Mouse (Mus musculus) hindbrain, embryonic 12.5 days (tissue): ENCODE results near the gene Rpl39. TPM values are rescaled to one million over a fixed set of nuclear protein-coding genes. Genes with fewer than 3 reads are reported as not detected.
"Not testable (repeated sequence)": the region's sequence is repeated elsewhere in the genome, so short reads cannot be mapped to it uniquely, and the experiment has no call there.

Source experiments
- ATAC-seq: fragments of 200-750 bp; cut with Nextera tagmentation; 2 replicates; pipeline ENCODE4 v1.8.0; 2017; ENCODE audit warnings: moderate TSS enrichment; ENCODE audit not compliant: low FRiP score
- H3K27ac ChIP-seq: fragments of 300-500 bp; sonication (generic); 2 replicates; pipeline ENCODE4 v1.5.1; 2016; ENCODE audit warnings: mild to moderate bottlenecking
- H3K27me3 ChIP-seq: fragments of 300-500 bp; sonication (generic); 2 replicates; pipeline ENCODE4 v1.6.1; 2016; ENCODE audit warnings: mild to moderate bottlenecking
- H3K36me3 ChIP-seq: fragments of 300-500 bp; sonication (generic); 2 replicates; pipeline ENCODE4 v1.6.1; 2016; ENCODE audit warnings: mild to moderate bottlenecking
- H3K4me1 ChIP-seq: fragments of 300-500 bp; sonication (generic); 2 replicates; pipeline ENCODE4 v1.6.1; 2016
- H3K4me2 ChIP-seq: fragments of 300-500 bp; sonication (generic); replicated peaks from 2 replicates; pipeline ENCODE4 v1.6.1; 2016; ENCODE audit warnings: mild to moderate bottlenecking
- H3K4me3 ChIP-seq: fragments of 300-500 bp; sonication (generic); 2 replicates; pipeline ENCODE4 v1.5.1; 2016; ENCODE audit warnings: mild to moderate bottlenecking
- H3K9ac ChIP-seq: fragments of 300-500 bp; sonication (generic); 2 replicates; pipeline ENCODE4 v1.6.1; 2016; ENCODE audit warnings: mild to moderate bottlenecking, moderate library complexity
- H3K9me3 ChIP-seq: fragments of 300-500 bp; sonication (generic); replicated peaks from 2 replicates; pipeline ENCODE4 v1.6.1; 2016; ENCODE audit warnings: mild to moderate bottlenecking
- WGBS: fragments of 180-500 bp; shearing (Covaris S2); methylation state at CpG from one replicate; pipeline ENCODE4 v1.1.7; 2016; 5-methylcytosine and 5-hydroxymethylcytosine counted together
- polyA plus RNA-seq: library from polyadenylated mRNA; unstranded; fragments of >200 nt; fragmentation: Nextera tagmentation; extraction: Ambion mirVana; gene quantifications from 2 replicates; pipeline ENCODE4 v1.2.1, GENCODE M21; 2016

The Rpl39 gene
- polyA plus RNA-seq, 1 experiment from 2014 or later, result 426 TPM

DNA sequence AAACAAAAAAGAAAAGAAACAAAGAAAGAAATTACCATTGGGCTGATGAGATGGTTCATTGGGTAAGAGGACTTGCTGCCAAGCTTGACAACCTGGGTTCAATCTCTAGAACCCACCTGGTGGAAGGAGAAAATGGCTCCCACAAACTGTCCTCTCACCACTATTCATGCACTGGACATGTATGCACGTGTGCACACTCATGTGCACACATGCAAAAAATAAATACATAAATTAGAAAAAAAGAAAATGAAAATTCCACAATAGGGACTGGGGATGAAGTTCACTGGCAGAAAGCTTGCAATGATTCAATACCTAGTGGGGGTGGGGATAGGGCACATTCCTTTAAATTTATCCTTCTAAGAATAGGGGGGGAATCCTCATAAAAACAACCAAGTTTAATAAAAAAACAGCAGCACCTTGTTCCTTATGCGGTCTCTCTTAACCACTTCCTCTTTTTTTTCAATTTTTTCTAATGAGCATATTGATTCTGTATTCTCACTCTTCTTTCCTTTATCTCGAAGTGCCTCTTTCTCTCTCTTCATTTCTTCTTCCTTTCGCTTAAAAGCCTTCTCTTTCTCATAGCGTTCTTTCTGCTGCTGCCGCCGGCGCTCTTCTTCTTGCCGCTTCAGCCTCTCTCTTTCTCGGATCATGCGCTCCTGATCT is 10.0 kb upstream of the Rpl39 start:
- 91% methylated on average over 11 of the region's 11 CpGs for WGBS
- Histone ChIP-seq H3K36me3 (0 out of 2 replicates have a peak, but pooled peaks cover 10% of the 10 kb centered on the region), H3K4me3 (no peak overlapping the region), H3K4me1 (no peaks in the 10 kb centered on the region), H3K27me3 (no peaks in the 10 kb centered on the region), H3K4me2 (no peak overlapping the region), H3K9ac (no peak overlapping the region), H3K27ac (no peak overlapping the region), H3K9me3 (no peaks in the 10 kb centered on the region)
- no peak for ATAC-seq

DNA sequence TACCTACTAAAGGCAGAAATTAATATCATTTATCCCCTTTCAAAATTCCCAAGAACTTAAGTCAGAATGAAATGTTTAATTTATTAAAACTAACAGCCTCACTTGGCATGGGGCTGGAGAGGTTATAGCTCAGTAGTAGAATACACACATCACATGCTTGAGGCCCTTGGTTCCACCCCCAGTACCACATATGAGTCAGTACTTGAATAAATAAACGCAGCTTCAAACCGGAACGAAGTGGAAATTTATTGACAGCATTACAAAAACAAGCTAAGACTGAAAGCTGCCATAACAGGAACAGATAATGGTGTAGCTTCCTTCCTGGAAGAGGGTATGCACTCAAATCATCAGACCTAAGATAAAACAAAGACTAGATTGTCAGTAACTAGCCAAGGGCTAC is 6.3 kb upstream of the Rpl39 start:
- Histone ChIP-seq H3K4me1 (no peaks in the 10 kb centered on the region), H3K4me3 (no peak overlapping the region), H3K9me3 (no peaks in the 10 kb centered on the region), H3K4me2 (no peak overlapping the region), H3K27me3 (no peaks in the 10 kb centered on the region), H3K27ac (no peak overlapping the region), H3K9ac (no peak overlapping the region), H3K36me3 (0 out of 2 replicates have a peak, but pooled peaks cover 3% of the 10 kb centered on the region)
- ATAC-seq, result no peak
- 88% methylated on average over 3 of the region's 3 CpGs for WGBS

DNA sequence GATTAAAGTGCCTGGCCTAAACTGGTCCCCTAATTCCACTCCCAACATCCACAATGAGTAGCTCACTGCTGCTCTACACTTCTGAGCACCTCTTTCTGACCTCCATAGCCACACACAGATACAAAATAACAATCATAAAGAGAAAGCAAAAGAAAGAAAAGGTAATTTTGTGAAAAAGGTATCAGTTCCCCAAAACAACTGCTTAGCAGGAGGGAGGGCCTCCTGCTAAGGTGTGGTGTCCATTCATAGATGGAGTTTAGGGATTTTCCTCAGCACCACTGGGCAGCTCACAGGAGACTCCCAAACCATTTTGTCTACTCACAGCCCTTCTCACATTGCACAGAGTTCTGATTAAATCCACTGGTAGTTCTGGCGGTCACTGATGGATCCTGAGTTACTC is 3.6 kb upstream of the Rpl39 start:
- Histone ChIP-seq H3K4me2 (no peak overlapping the region), H3K27me3 (no peaks in the 10 kb centered on the region), H3K9ac (no peak overlapping the region), H3K4me1 (no peaks in the 10 kb centered on the region), H3K9me3 (no peaks in the 10 kb centered on the region), H3K4me3 (no peak overlapping the region), H3K27ac (no peak overlapping the region), H3K36me3 (0 out of 2 replicates have a peak, but pooled peaks cover 3% of the 10 kb centered on the region)
- ATAC-seq, result no peak
- WGBS, result 79% methylated on average over 1 of the region's 1 CpGs

DNA sequence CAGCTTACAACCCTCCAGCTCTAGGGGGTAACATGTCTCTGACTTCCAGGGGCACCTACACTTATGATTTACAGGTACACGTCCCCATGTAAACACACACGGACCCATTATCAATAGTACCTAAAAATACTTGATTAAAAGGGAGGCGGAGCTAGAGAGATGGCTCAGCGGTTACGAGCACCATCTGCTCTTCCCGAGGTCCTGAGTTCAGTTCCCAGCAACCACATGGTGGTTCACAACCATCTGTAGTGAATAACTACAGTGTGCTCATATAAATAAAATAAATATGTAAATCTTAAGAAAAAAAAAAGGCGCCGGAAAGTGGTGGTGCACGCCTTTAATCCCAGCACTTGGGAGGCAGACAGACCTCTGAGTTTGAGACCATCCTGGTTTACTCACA is 463 bp upstream of the Rpl39 start:
- Histone ChIP-seq H3K9ac (no peak overlapping the region), H3K27ac (peak overlapping the region; percentile 86)
- 22% methylated on average over 9 of the region's 9 CpGs for WGBS

DNA sequence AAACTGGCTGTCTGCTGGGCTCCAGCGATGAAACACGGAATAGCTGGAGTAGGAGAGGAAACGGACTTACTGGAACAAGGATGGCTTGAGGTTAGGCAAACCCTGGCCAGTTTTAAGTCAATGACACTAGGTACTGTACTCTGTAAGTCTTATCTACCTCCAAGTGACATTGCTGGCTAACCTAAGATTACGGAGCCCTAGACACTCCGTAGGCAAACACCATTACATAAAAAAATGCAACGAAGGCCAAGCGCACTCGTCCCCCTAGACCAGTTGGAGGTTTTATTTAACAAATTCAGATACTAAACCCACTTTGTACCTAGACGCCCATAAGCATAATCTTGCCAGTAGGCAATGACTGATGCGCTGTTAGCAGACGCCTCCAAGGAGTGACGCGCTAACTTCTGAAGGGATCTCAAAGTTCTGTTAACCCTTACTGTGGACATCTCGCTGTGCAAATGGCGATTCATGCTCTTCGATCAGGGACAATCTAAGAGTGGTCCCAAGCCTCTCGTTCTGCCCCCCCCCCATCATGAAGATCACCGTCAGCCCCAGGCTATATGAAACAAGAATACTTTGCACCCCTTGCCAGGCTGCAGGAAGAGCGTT is 780 bp downstream of the Rpl39 start:
- Histone ChIP-seq H3K4me2 (peak overlapping the region; percentile 64), H3K4me3 (peak overlapping the region; percentile 53), H3K4me1 (peaks cover 10% of the 10 kb centered on the region; the same call in 1 of the 2 replicates), H3K36me3 (peaks cover 8% of the 10 kb centered on the region; the same call in 1 of the 2 replicates), H3K9me3 (no peaks in the 10 kb centered on the region), H3K27ac (peak overlapping the region; percentile 86), H3K27me3 (no peaks in the 10 kb centered on the region), H3K9ac (peak overlapping the region; percentile 73)
- peak; percentile 15; the same call in 1 of the 2 replicates for ATAC-seq
- WGBS, result 18% methylated on average over 19 of the region's 19 CpGs

More for the DNA sequence above, 463 bp upstream of the Rpl39 start:
- H3K4me1 ChIP-seq, result peaks cover 10% of the 10 kb centered on the region; the same call in 1 of the 2 replicates
- H3K27me3 ChIP-seq, result no peaks in the 10 kb centered on the region
- peak overlapping the region; percentile 53 for H3K4me3 ChIP-seq
- no peak; the same call in 1 of the 2 replicates for ATAC-seq
- peak overlapping the region; percentile 42 for H3K4me2 ChIP-seq
- H3K36me3 ChIP-seq, result peaks cover 8% of the 10 kb centered on the region; the same call in 1 of the 2 replicates
- no peaks in the 10 kb centered on the region for H3K9me3 ChIP-seq

DNA sequence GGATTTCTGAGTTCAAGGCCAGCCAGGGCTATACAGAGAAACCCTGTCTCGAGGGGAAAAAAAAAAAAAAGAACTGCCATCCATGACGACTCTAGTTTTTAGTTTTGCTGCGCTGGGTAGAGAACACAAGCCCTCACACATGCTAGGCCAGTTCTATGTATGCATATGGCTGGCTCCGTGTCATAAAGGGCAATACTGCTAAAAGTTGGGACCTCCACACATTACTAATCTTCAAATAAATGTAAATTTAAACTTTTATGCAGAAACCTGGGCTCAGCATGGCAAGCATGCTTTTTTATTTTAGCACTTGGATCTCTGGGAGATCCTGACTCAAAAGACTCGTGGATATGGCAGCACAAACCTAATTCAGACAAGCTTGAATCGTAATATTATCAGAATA is 4.0 kb downstream of the Rpl39 start:
- H3K36me3 ChIP-seq, result peaks cover 8% of the 10 kb centered on the region; the same call in 1 of the 2 replicates
- H3K4me1 ChIP-seq, result peaks cover 10% of the 10 kb centered on the region; the same call in 1 of the 2 replicates
- 55% methylated on average over 6 of the region's 6 CpGs for WGBS
- no peak overlapping the region for H3K9ac ChIP-seq
- H3K4me2 ChIP-seq, result no peak overlapping the region
- no peak for ATAC-seq
- H3K9me3 ChIP-seq, result no peaks in the 10 kb centered on the region
- H3K4me3 ChIP-seq, result no peak overlapping the region
- no peak overlapping the region for H3K27ac ChIP-seq
- no peaks in the 10 kb centered on the region for H3K27me3 ChIP-seq

DNA sequence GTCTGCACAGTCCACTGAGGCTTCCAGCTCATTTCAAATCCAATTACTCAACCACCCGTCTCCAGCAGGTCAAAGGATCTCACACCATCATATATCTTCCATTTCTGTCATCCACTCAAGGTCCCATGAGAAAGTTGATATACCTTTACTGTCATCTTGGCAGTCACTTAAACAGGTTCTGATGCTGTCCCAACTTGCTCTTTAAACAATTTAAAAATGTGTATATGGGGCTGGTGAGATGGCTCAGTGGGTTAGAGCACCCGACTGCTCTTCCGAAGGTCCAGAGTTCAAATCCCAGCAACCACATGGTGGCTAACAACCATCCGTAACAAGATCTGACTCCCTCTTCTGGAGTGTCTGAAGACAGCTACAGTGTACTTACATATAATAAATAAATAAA is 4.9 kb downstream of the Rpl39 start:
- not testable (repeated sequence) for H3K27ac ChIP-seq, H3K27me3 ChIP-seq, H3K4me1 ChIP-seq, H3K36me3 ChIP-seq, H3K9ac ChIP-seq, H3K4me3 ChIP-seq, ATAC-seq, H3K9me3 ChIP-seq, H3K4me2 ChIP-seq
- WGBS, result 62% methylated on average over 4 of the region's 4 CpGs

DNA sequence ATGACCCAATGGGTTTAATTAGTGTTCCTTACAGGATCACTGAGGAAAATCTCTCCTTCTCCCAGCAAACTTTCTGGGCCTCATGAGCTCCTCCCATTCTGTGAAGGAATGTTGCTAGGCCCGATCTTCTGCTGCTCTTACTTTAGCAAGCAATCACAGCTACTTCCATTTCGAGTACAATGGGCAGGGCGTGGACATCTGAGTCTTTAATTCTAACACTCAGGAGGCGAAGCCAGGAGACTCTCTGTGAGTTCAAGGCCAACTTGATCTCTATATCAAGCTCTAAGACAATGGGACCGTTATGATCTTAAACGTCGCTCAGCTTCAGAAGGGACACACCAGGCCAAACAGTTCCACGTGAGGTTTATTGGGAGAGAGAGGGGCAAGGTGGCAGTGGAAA is 8.6 kb downstream of the Rpl39 start:
- no peak overlapping the region for H3K9ac ChIP-seq
- 84% methylated on average over 8 of the region's 8 CpGs for WGBS

DNA sequence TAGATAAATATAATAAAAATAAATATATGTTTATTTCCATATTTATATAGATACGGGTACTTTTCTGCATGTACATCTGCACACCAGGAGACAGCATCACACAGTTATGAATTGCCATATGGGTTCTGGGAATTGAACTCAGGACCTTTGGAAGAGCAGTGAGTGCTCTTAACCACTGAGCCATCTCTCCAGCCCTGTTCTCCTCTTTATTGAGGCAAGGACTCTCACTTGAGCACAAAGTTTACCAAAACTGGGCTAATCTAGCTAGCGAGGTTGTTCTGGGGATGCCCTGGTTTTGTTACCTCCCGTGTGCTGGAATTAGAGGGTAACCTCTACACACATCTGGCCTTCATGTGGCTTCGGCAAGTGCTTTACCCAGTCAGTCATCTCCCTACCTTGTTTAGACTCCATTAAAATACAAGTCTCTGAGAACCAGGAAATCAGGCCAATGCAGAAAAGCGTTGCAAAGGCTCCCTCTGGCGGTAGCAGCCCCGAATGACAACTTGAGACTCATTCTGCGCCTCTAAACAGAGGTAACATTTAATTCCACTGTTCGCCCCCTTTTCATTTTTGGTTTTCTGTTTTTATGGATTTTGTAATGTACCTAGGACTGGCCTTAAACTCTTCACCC is 10.8 kb downstream of the Rpl39 start:
- ATAC-seq, result no peak
- Histone ChIP-seq H3K4me3 (no peak overlapping the region), H3K27ac (no peak overlapping the region), H3K4me1 (no peaks in the 10 kb centered on the region), H3K27me3 (no peaks in the 10 kb centered on the region), H3K36me3 (no peaks in the 10 kb centered on the region), H3K9ac (no peak overlapping the region), H3K9me3 (no peaks in the 10 kb centered on the region), H3K4me2 (no peak overlapping the region)
- 37% methylated on average over 9 of the region's 9 CpGs for WGBS

More for the DNA sequence above, 8.6 kb downstream of the Rpl39 start:
- Histone ChIP-seq H3K4me1 (no peaks in the 10 kb centered on the region), H3K27ac (no peak overlapping the region), H3K36me3 (peaks cover 3% of the 10 kb centered on the region; the same call in 1 of the 2 replicates), H3K4me3 (no peak overlapping the region), H3K9me3 (no peaks in the 10 kb centered on the region), H3K4me2 (no peak overlapping the region), H3K27me3 (no peaks in the 10 kb centered on the region)
- ATAC-seq, result no peak

DNA sequence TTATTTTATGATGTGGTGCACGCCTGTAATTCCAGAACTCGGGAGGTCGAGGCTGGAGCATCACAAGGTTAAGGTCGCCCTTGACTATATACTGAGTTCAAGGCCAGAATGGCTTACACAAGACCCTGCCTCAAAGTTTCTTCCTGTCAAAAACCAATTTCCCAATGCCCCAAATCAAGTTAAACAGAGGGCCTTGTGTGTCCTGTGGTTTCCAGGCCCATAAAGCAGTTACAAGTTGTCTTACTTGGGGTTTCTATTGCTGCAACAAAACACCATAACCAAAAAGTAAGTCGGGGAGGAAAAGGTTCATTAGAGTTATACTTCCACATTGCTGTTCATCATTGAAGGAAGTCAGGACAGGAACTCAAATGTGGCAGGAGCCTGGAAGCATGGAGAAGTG is 16.4 kb downstream of the Rpl39 start:
- Histone ChIP-seq H3K9me3 (no peaks in the 10 kb centered on the region), H3K36me3 (no peaks in the 10 kb centered on the region), H3K27me3 (no peaks in the 10 kb centered on the region), H3K9ac (no peak overlapping the region), H3K27ac (no peak overlapping the region), H3K4me1 (no peaks in the 10 kb centered on the region), H3K4me2 (no peak overlapping the region), H3K4me3 (no peak overlapping the region)
- ATAC-seq, result no peak
- 84% methylated on average over 5 of the region's 5 CpGs for WGBS

DNA sequence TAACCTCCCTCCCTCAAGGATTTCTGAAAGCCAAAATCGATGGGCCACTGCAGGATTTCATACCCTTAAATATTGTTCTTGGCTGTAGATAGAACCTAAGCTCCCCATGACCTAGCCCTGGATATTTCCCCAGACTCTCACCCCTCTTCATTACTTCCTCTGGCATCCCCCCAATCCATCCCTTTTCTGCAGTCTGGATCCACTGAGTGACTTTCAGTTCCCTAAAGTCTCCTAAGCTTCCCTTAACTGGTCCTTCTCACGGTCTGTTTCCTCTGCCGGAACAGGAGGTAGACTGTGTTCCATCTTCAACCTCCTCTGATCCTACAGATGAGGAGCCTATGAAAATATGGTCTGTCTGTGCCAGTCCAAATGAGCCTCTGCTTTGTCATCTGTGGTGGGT is 17.9 kb downstream of the Rpl39 start:
- no peaks in the 10 kb centered on the region for H3K27me3 ChIP-seq
- WGBS, result 70% methylated on average over 3 of the region's 3 CpGs
- H3K4me1 ChIP-seq, result no peaks in the 10 kb centered on the region
- ATAC-seq, result no peak
- H3K9me3 ChIP-seq, result no peaks in the 10 kb centered on the region
- H3K9ac ChIP-seq, result no peak overlapping the region
- no peak overlapping the region for H3K4me2 ChIP-seq
- H3K4me3 ChIP-seq, result no peak overlapping the region
- no peak overlapping the region for H3K27ac ChIP-seq
- H3K36me3 ChIP-seq, result no peaks in the 10 kb centered on the region

DNA sequence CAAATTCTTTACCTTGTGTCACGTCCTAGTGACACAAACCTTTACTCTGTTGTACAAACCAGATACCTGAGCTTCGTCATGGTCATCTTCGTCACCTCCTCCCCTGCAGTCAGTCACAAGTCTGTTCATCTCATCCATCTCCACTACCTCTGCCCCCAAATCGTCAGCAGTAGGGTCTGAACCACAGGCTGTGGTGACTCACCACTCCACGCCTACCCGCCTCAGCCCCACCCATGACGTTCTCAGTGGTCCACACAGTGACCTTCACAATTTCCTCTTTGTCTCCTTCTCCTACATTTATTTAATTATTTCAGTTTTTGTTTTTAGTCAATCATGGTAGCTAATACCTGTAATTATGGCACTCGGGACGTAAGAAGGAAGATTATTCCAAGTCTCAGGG is 21.3 kb downstream of the Rpl39 start:
- no peaks in the 10 kb centered on the region for H3K36me3 ChIP-seq
- no peak overlapping the region for H3K4me3 ChIP-seq
- no peak overlapping the region for H3K9ac ChIP-seq
- H3K27me3 ChIP-seq, result no peaks in the 10 kb centered on the region
- 83% methylated on average over 9 of the region's 9 CpGs for WGBS
- no peaks in the 10 kb centered on the region for H3K9me3 ChIP-seq
- H3K4me1 ChIP-seq, result no peaks in the 10 kb centered on the region
- H3K4me2 ChIP-seq, result no peak overlapping the region
- no peak for ATAC-seq
- H3K27ac ChIP-seq, result no peak overlapping the region
